9 mouse cellular contexts compared by ENCODE assay signal in the genomic region with DNA sequence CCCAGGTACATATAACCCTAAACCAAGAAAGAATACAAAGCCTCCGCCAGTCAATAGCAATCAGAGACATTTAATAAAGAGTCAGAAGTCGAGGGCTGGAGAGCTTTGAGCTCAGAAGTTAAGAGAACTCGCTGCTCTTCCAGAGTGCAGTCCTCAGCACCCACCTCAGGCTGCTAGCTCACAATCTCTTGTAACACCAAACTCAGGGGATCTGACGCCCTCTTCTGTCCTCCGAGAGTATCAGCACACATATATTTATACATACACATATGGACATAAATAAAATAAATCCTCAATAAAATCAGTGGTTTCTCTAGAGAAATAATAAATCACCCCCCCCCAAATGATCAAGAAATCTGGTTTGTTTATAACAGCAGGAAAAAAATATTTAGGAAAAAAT. TPM values are rescaled to one million over a fixed set of nuclear protein-coding genes. Genes with fewer than 3 reads are reported as not detected.
A peak's percentile ranks its signal among the peaks of the same experiment; 100 is the strongest.
DNase-seq lines count a peak whose midpoint lies in the region; ATAC-seq and TF ChIP-seq lines count a peak whose summit lies in the region.
"Had no signal": no experiment of that assay in that cellular context is flagged by ENCODE, and none has a peak within 500 bp of the region (broad histone marks: within the 10 kb centered on the region; RNA-seq: fewer than 3 reads in every experiment).

No protein-coding gene starts in this region.

- no peak for ATAC-seq in intestine, embryonic 16.5 days

- no peak for DNase-seq in kidney, adult 2 months
- no peak for DNase-seq in kidney, postnatal 25 days
- peak; percentile 49 for DNase-seq in WW6 (ENCODE audit: low read depth, low spot score)
- DNase-seq in naive thymus-derived CD4-positive, alpha-beta T cell, adult 2 months (ENCODE audit: low read depth) = peak; percentile 13
- no peak for DNase-seq in cerebellum, adult 9-11 months
- no peak for DNase-seq in adrenal gland, postnatal 14 days
- DNase-seq in gastrocnemius, postnatal 25 days = no peak

- H3K9me3 ChIP-seq in intestine, embryonic 16.5 days (ENCODE audit: control insufficient read depth, low read length) = no peaks in the 10 kb centered on the region

- H3K27me3 ChIP-seq in kidney, adult 2 months (replicated peaks; ENCODE audit: control insufficient read depth, insufficient read depth, low read length) = no peaks in the 10 kb centered on the region
- no peaks in the 10 kb centered on the region for H3K27me3 ChIP-seq in intestine, embryonic 16.5 days (replicated peaks; ENCODE audit: control insufficient read depth, insufficient read depth, low read length)

- no peak overlapping the region for H3K27ac ChIP-seq in kidney, adult 2 months (ENCODE audit: insufficient read depth, low read depth, low read length)
- H3K27ac ChIP-seq in intestine, embryonic 16.5 days (ENCODE audit: low read length) = no peak overlapping the region

- H3K4me1 ChIP-seq in kidney, adult 2 months (ENCODE audit: control insufficient read depth, insufficient read depth, low read length) = peaks cover 16% of the 10 kb centered on the region; the same call in 1 of the 2 replicates
- peaks cover 10% of the 10 kb centered on the region for H3K4me1 ChIP-seq in intestine, embryonic 16.5 days (ENCODE audit: control insufficient read depth, insufficient read depth, low read length)

- H3K4me3 ChIP-seq in kidney, adult 2 months (ENCODE audit: insufficient read depth, low read depth, low read length) = no peak overlapping the region
- H3K4me3 ChIP-seq in intestine, embryonic 16.5 days (ENCODE audit: low read length) = peak overlapping the region; percentile 14

- H3K36me3 ChIP-seq in kidney, adult 2 months (ENCODE audit: control insufficient read depth, insufficient read depth, low read length) = no peaks in the 10 kb centered on the region
- H3K36me3 ChIP-seq in intestine, embryonic 16.5 days (ENCODE audit: control insufficient read depth, insufficient read depth, low read length) = no peaks in the 10 kb centered on the region; the same call in 1 of the 2 replicates

- WGBS in kidney, adult 2 months = 77% methylated on average over 5 of the region's 5 CpGs
- 80% methylated on average over 5 of the region's 5 CpGs for WGBS in intestine, embryonic 16.5 days

- TF ChIP-seq POLR2A in kidney, adult 2 months (IDR thresholded peaks at IDR 0.05; ENCODE audit: low read depth, low read length) = no peak

- H3K9ac ChIP-seq in intestine, embryonic 16.5 days (ENCODE audit: low read depth, low read length) = no peak overlapping the region

- TF ChIP-seq CTCF in kidney, adult 2 months (conservative IDR thresholded peaks at IDR 0.05; ENCODE audit: insufficient read depth, insufficient read length, low read depth, low read length) = peak; percentile 39; the same call in 1 of the 2 replicates

- H3K4me2 ChIP-seq in intestine, embryonic 16.5 days (ENCODE audit: low read depth, low read length) = peak overlapping the region; percentile 38

RNA-seq across cellular contexts. Expression of gene Mrpl50, which starts 1.4 kb away (rescaled TPM):
- 14.7 and 21.2 TPM in 2 replicates for polyA plus RNA-seq in kidney, adult 2 months (2012; rRNA removed)
- polyA plus RNA-seq in intestine, embryonic 16.5 days (2015; fragmentation: Nextera tagmentation; extraction: Ambion mirVana) = 90.7 and 98.9 TPM in 2 replicates
- total RNA-seq in adrenal gland, postnatal 14 days (2021) = 45.5 and 50.0 TPM in 2 replicates
- total RNA-seq in gastrocnemius, postnatal 25 days (2021) = 10 to 100 TPM; 27.9 to 28.6 TPM

RNA-seq across cellular contexts. Expression of gene Zfp189, which starts 1.5 kb away (rescaled TPM):
- polyA plus RNA-seq in kidney, adult 2 months (2012; rRNA removed) = 2.0 and 2.5 TPM in 2 replicates
- 4.4 and 4.8 TPM in 2 replicates for polyA plus RNA-seq in intestine, embryonic 16.5 days (2015; fragmentation: Nextera tagmentation; extraction: Ambion mirVana)
- total RNA-seq in adrenal gland, postnatal 14 days (2021) = 7.9 and 8.4 TPM in 2 replicates
- total RNA-seq in gastrocnemius, postnatal 25 days (2021) = 1 to 10 TPM; 2.5 to 3.1 TPM

RNA-seq across cellular contexts. Expression of gene Baat, which starts 13.1 kb away (rescaled TPM):
- 4.4 and 5.7 TPM in 2 replicates for polyA plus RNA-seq in kidney, adult 2 months (2012; rRNA removed)
- polyA plus RNA-seq in intestine, embryonic 16.5 days (2015; fragmentation: Nextera tagmentation; extraction: Ambion mirVana) = 0.20 and 0.53 TPM in 2 replicates
- total RNA-seq in adrenal gland, postnatal 14 days (2021) = 0.30 and 10.4 TPM in 2 replicates
- under 1 TPM in 1 of 2 experiments, not detected in 1; 0.28 TPM for total RNA-seq in gastrocnemius, postnatal 25 days (2021)

RNA-seq across cellular contexts. Expression of gene Aldob, which starts 29.9 kb away (rescaled TPM):
- polyA plus RNA-seq in kidney, adult 2 months (2012; rRNA removed) = 4,876 and 5,164 TPM in 2 replicates
- 572 and 696 TPM in 2 replicates for polyA plus RNA-seq in intestine, embryonic 16.5 days (2015; fragmentation: Nextera tagmentation; extraction: Ambion mirVana)
- 22.2 and 273 TPM in 2 replicates for total RNA-seq in adrenal gland, postnatal 14 days (2021)
- not detected for total RNA-seq in gastrocnemius, postnatal 25 days (2021)
- polyA plus RNA-seq: neural tube, embryonic 11.5 days had no signal

RNA-seq across cellular contexts. Expression of gene Acnat1, which starts 45.8 kb away (rescaled TPM):
- 41.7 and 46.9 TPM in 2 replicates for polyA plus RNA-seq in kidney, adult 2 months (2012; rRNA removed)
- polyA plus RNA-seq in intestine, embryonic 16.5 days (2015; fragmentation: Nextera tagmentation; extraction: Ambion mirVana) = 5.7 and 6.8 TPM in 2 replicates
- total RNA-seq in adrenal gland, postnatal 14 days (2021) = 2.7 and 20.3 TPM in 2 replicates
- not detected for total RNA-seq in gastrocnemius, postnatal 25 days (2021)
- polyA plus RNA-seq: neural tube, embryonic 11.5 days had no signal

Comparison
In these comparisons a context has a peak if more than half of its experiments do, and no peak if none do; other contexts are left out.
1. DNase-seq: peak in WW6 (single experiment) and naive thymus-derived CD4-positive, alpha-beta T cell, adult 2 months (single experiment); none in kidney, adult 2 months (single experiment), kidney, postnatal 25 days (0 of 2), cerebellum, adult 9-11 months (single experiment), adrenal gland, postnatal 14 days (single experiment) and gastrocnemius, postnatal 25 days (single experiment).